Mouse (Mus musculus): ENCODE measurements around the gene Sirpb1b. TPM values are rescaled to one million over a fixed set of nuclear protein-coding genes. Genes with fewer than 3 reads are reported as not detected.
"Not testable (repeated sequence)": the region's sequence is repeated elsewhere in the genome, so short reads cannot be mapped to it uniquely, and the experiment has no call there.

Sirpb1b gene
- not detected in 2 replicates for polyA plus RNA-seq (2015; fragmentation: Nextera tagmentation; extraction: Ambion mirVana)

- WGBS, result 67% methylated on average over 1 of the region's 1 CpGs
- not testable (repeated sequence) for H3K4me3 ChIP-seq; H3K9ac ChIP-seq; H3K4me2 ChIP-seq (replicated peaks); H3K36me3 ChIP-seq; ATAC-seq (ENCODE audit: low FRiP score, low read depth); H3K27ac ChIP-seq; H3K4me1 ChIP-seq; H3K27me3 ChIP-seq; H3K9me3 ChIP-seq
Observed at GRCm38 (mm10) chr3:15574887-15575286, at the start of gene Sirpb1b. Sirpb1b (minus strand) TSS chr3:15575065.

GRCm38 (mm10) chr3:15590377-15591117, 15.7 kb upstream of the Sirpb1b start:
- ATAC-seq (ENCODE audit: low FRiP score, low read depth); H3K9ac ChIP-seq; H3K27ac ChIP-seq; H3K4me1 ChIP-seq; H3K36me3 ChIP-seq; H3K9me3 ChIP-seq; H3K27me3 ChIP-seq; H3K4me2 ChIP-seq (replicated peaks); H3K4me3 ChIP-seq: not testable (repeated sequence)
- WGBS, result 93% methylated on average over 2 of the region's 2 CpGs

GRCm38 (mm10) chr3:15586665-15587064, 11.8 kb upstream of the Sirpb1b start:
- H3K27ac ChIP-seq; H3K36me3 ChIP-seq; H3K9ac ChIP-seq; H3K4me3 ChIP-seq; H3K27me3 ChIP-seq; H3K4me2 ChIP-seq (replicated peaks); H3K4me1 ChIP-seq; ATAC-seq (ENCODE audit: low FRiP score, low read depth): not testable (repeated sequence)
- 78% methylated on average over 1 of the region's 1 CpGs for WGBS
- H3K9me3 ChIP-seq, result peaks cover 16% of the 10 kb centered on the region; the same call in 1 of the 2 replicates

GRCm38 (mm10) chr3:15583452-15583851, 8.6 kb upstream of the Sirpb1b start:
- Histone ChIP-seq H3K36me3 (no peaks in the 10 kb centered on the region), H3K27ac (no peak overlapping the region), H3K4me1 (no peaks in the 10 kb centered on the region), H3K9ac (no peak overlapping the region), H3K27me3 (no peaks in the 10 kb centered on the region), H3K4me2 (replicated peaks) (no peak overlapping the region), H3K4me3 (no peak overlapping the region), H3K9me3 (peaks cover 16% of the 10 kb centered on the region; the same call in 1 of the 2 replicates)
- WGBS, result 85% methylated on average over 1 of the region's 1 CpGs
- ATAC-seq (ENCODE audit: low FRiP score, low read depth), result no peak; the same call in 1 of the 2 replicates

GRCm38 (mm10) chr3:15582948-15583347, 8.1 kb upstream of the Sirpb1b start:
- not testable (repeated sequence) for H3K27ac ChIP-seq; H3K36me3 ChIP-seq; ATAC-seq (ENCODE audit: low FRiP score, low read depth); H3K27me3 ChIP-seq; H3K4me3 ChIP-seq; H3K9ac ChIP-seq; H3K4me2 ChIP-seq (replicated peaks); H3K4me1 ChIP-seq
- WGBS, result 85% methylated on average over 3 of the region's 3 CpGs
- H3K9me3 ChIP-seq, result peaks cover 16% of the 10 kb centered on the region; the same call in 1 of the 2 replicates

- H3K27ac ChIP-seq; H3K36me3 ChIP-seq; H3K9ac ChIP-seq; ATAC-seq (ENCODE audit: low FRiP score, low read depth); H3K9me3 ChIP-seq; H3K4me3 ChIP-seq; H3K4me1 ChIP-seq; H3K4me2 ChIP-seq (replicated peaks); H3K27me3 ChIP-seq: not testable (repeated sequence)
Observed at GRCm38 (mm10) chr3:15576466-15576865, 1.6 kb upstream of the Sirpb1b start.

- no peak for ATAC-seq (ENCODE audit: low FRiP score, low read depth)
- H3K9me3 ChIP-seq, result peaks cover 13% of the 10 kb centered on the region
- no peaks in the 10 kb centered on the region for H3K27me3 ChIP-seq
- H3K4me3 ChIP-seq, result no peak overlapping the region
- no peaks in the 10 kb centered on the region for H3K36me3 ChIP-seq
- no peak overlapping the region for H3K9ac ChIP-seq
- no peak overlapping the region for H3K27ac ChIP-seq
- no peaks in the 10 kb centered on the region for H3K4me1 ChIP-seq
- H3K4me2 ChIP-seq (replicated peaks), result no peak overlapping the region
Observed at GRCm38 (mm10) chr3:15528589-15528988, 46.3 kb downstream of the Sirpb1b start.

- not testable (repeated sequence) for H3K4me3 ChIP-seq; H3K4me2 ChIP-seq (replicated peaks); H3K36me3 ChIP-seq; H3K4me1 ChIP-seq; ATAC-seq (ENCODE audit: low FRiP score, low read depth); H3K27ac ChIP-seq; H3K27me3 ChIP-seq; H3K9me3 ChIP-seq; H3K9ac ChIP-seq
- 88% methylated on average over 10 of the region's 11 CpGs for WGBS
Observed at GRCm38 (mm10) chr3:15513608-15514007, 61.3 kb downstream of the Sirpb1b start.

GRCm38 (mm10) chr3:15507792-15508321, 67.0 kb downstream of the Sirpb1b start:
- H3K27ac ChIP-seq; H3K36me3 ChIP-seq; H3K9ac ChIP-seq; H3K4me2 ChIP-seq (replicated peaks); H3K27me3 ChIP-seq; H3K9me3 ChIP-seq; ATAC-seq (ENCODE audit: low FRiP score, low read depth); H3K4me1 ChIP-seq; H3K4me3 ChIP-seq: not testable (repeated sequence)
- WGBS, result 76% methylated on average over 3 of the region's 3 CpGs

GRCm38 (mm10) chr3:15474831-15475230, 100.0 kb downstream of the Sirpb1b start:
- not testable (repeated sequence) for H3K4me3 ChIP-seq; ATAC-seq (ENCODE audit: low FRiP score, low read depth); H3K27me3 ChIP-seq; H3K27ac ChIP-seq; H3K4me1 ChIP-seq; H3K36me3 ChIP-seq; H3K9me3 ChIP-seq; H3K4me2 ChIP-seq (replicated peaks); H3K9ac ChIP-seq
- 54% methylated on average over 2 of the region's 2 CpGs for WGBS

GRCm38 (mm10) chr3:15470158-15470557, 104.7 kb downstream of the Sirpb1b start:
- ATAC-seq (ENCODE audit: low FRiP score, low read depth); H3K4me3 ChIP-seq; H3K9me3 ChIP-seq; H3K4me1 ChIP-seq; H3K36me3 ChIP-seq; H3K27me3 ChIP-seq; H3K4me2 ChIP-seq (replicated peaks); H3K9ac ChIP-seq; H3K27ac ChIP-seq: not testable (repeated sequence)
- WGBS, result 75% methylated on average over 1 of the region's 3 CpGs
